Mouse (Mus musculus): ENCODE data around the gene Nubpl. TPM values are rescaled to one million over a fixed set of nuclear protein-coding genes. Genes with fewer than 3 reads are reported as not detected.

Nubpl gene
- polyA plus RNA-seq, 1 experiment from 2014 or later = 12.9 TPM

- no peak overlapping the region for H3K27ac ChIP-seq (replicated peaks)
- ATAC-seq (ENCODE audit: low FRiP score, low read depth) = no peak
- no peak overlapping the region for H3K9ac ChIP-seq (replicated peaks)
- H3K4me3 ChIP-seq = no peak overlapping the region
- H3K27me3 ChIP-seq = no peaks in the 10 kb centered on the region
- H3K4me1 ChIP-seq = no peaks in the 10 kb centered on the region
- no peaks in the 10 kb centered on the region for H3K9me3 ChIP-seq
- no peaks in the 10 kb centered on the region for H3K36me3 ChIP-seq
- WGBS = 84% methylated on average over 2 of the region's 2 CpGs
- no peak overlapping the region for H3K4me2 ChIP-seq (replicated peaks)
Observed at GRCm38 (mm10) chr12:52248531-52248930, 151.0 kb downstream of the Nubpl start.

- H3K36me3 ChIP-seq = no peaks in the 10 kb centered on the region
- H3K4me2 ChIP-seq (replicated peaks) = no peak overlapping the region
- 87% methylated on average over 5 of the region's 5 CpGs for WGBS
- no peaks in the 10 kb centered on the region for H3K4me1 ChIP-seq
- no peak overlapping the region for H3K4me3 ChIP-seq
- no peak for ATAC-seq (ENCODE audit: low FRiP score, low read depth)
- no peaks in the 10 kb centered on the region for H3K27me3 ChIP-seq
- no peak overlapping the region for H3K27ac ChIP-seq (replicated peaks)
- H3K9me3 ChIP-seq = no peaks in the 10 kb centered on the region
- H3K9ac ChIP-seq (replicated peaks) = no peak overlapping the region
Observed at GRCm38 (mm10) chr12:52254089-52254488, 156.6 kb downstream of the Nubpl start.

GRCm38 (mm10) chr12:52268131-52268530, 170.6 kb downstream of the Nubpl start:
- Histone ChIP-seq H3K9ac (replicated peaks) (no peak overlapping the region), H3K4me1 (no peaks in the 10 kb centered on the region), H3K4me3 (no peak overlapping the region), H3K4me2 (replicated peaks) (no peak overlapping the region), H3K27me3 (no peaks in the 10 kb centered on the region), H3K27ac (replicated peaks) (no peak overlapping the region), H3K36me3 (no peaks in the 10 kb centered on the region), H3K9me3 (no peaks in the 10 kb centered on the region)
- 88% methylated on average over 2 of the region's 2 CpGs for WGBS
- ATAC-seq (ENCODE audit: low FRiP score, low read depth) = no peak

GRCm38 (mm10) chr12:52272828-52273227, 175.3 kb downstream of the Nubpl start:
- WGBS = 88% methylated on average over 1 of the region's 1 CpGs
- H3K27ac ChIP-seq (replicated peaks) = no peak overlapping the region
- H3K9ac ChIP-seq (replicated peaks) = no peak overlapping the region
- H3K27me3 ChIP-seq = no peaks in the 10 kb centered on the region
- H3K4me1 ChIP-seq = no peaks in the 10 kb centered on the region
- H3K4me3 ChIP-seq = no peak overlapping the region
- H3K9me3 ChIP-seq = no peaks in the 10 kb centered on the region
- no peaks in the 10 kb centered on the region for H3K36me3 ChIP-seq
- H3K4me2 ChIP-seq (replicated peaks) = no peak overlapping the region
- ATAC-seq (ENCODE audit: low FRiP score, low read depth) = no peak

- no peaks in the 10 kb centered on the region for H3K4me1 ChIP-seq
- no peak overlapping the region for H3K4me3 ChIP-seq
- WGBS = 27% methylated on average over 1 of the region's 1 CpGs
- H3K27ac ChIP-seq (replicated peaks) = no peak overlapping the region
- no peaks in the 10 kb centered on the region for H3K9me3 ChIP-seq
- no peaks in the 10 kb centered on the region for H3K27me3 ChIP-seq
- H3K4me2 ChIP-seq (replicated peaks) = no peak overlapping the region
- H3K36me3 ChIP-seq = no peaks in the 10 kb centered on the region
- no peak overlapping the region for H3K9ac ChIP-seq (replicated peaks)
- ATAC-seq (ENCODE audit: low FRiP score, low read depth) = no peak
Observed at GRCm38 (mm10) chr12:52276320-52276719, 178.8 kb downstream of the Nubpl start.

- H3K4me3 ChIP-seq = no peak overlapping the region
- no peaks in the 10 kb centered on the region for H3K27me3 ChIP-seq
- no peak overlapping the region for H3K9ac ChIP-seq (replicated peaks)
- ATAC-seq (ENCODE audit: low FRiP score, low read depth) = no peak
- no peak overlapping the region for H3K27ac ChIP-seq (replicated peaks)
- H3K4me2 ChIP-seq (replicated peaks) = no peak overlapping the region
- no peaks in the 10 kb centered on the region for H3K9me3 ChIP-seq
- H3K4me1 ChIP-seq = no peaks in the 10 kb centered on the region
- H3K36me3 ChIP-seq = no peaks in the 10 kb centered on the region
- 73% methylated on average over 1 of the region's 1 CpGs for WGBS
Observed at GRCm38 (mm10) chr12:52281232-52281631, 183.7 kb downstream of the Nubpl start.

GRCm38 (mm10) chr12:52284471-52284870, 186.9 kb downstream of the Nubpl start:
- H3K4me2 ChIP-seq (replicated peaks) = no peak overlapping the region
- no peak overlapping the region for H3K27ac ChIP-seq (replicated peaks)
- no peak overlapping the region for H3K9ac ChIP-seq (replicated peaks)
- peaks cover 11% of the 10 kb centered on the region for H3K4me1 ChIP-seq
- no peaks in the 10 kb centered on the region for H3K36me3 ChIP-seq
- H3K4me3 ChIP-seq = no peak overlapping the region
- H3K27me3 ChIP-seq = no peaks in the 10 kb centered on the region
- ATAC-seq (ENCODE audit: low FRiP score, low read depth) = no peak
- no peaks in the 10 kb centered on the region for H3K9me3 ChIP-seq

GRCm38 (mm10) chr12:52286802-52287201, 189.3 kb downstream of the Nubpl start:
- 74% methylated on average over 3 of the region's 3 CpGs for WGBS
- no peak overlapping the region for H3K27ac ChIP-seq (replicated peaks)
- no peaks in the 10 kb centered on the region for H3K9me3 ChIP-seq
- H3K4me1 ChIP-seq = peaks cover 18% of the 10 kb centered on the region
- no peak for ATAC-seq (ENCODE audit: low FRiP score, low read depth)
- H3K36me3 ChIP-seq = no peaks in the 10 kb centered on the region
- no peak overlapping the region for H3K4me2 ChIP-seq (replicated peaks)
- H3K9ac ChIP-seq (replicated peaks) = no peak overlapping the region
- no peaks in the 10 kb centered on the region for H3K27me3 ChIP-seq
- H3K4me3 ChIP-seq = no peak overlapping the region

- Histone ChIP-seq H3K36me3 (no peaks in the 10 kb centered on the region), H3K4me3 (no peak overlapping the region), H3K9me3 (no peaks in the 10 kb centered on the region), H3K27me3 (no peaks in the 10 kb centered on the region), H3K4me2 (replicated peaks) (peak overlapping the region; percentile 43), H3K9ac (replicated peaks) (peak overlapping the region; percentile 8; the same call in 1 of the 2 replicates), H3K27ac (replicated peaks) (peak overlapping the region; percentile 58), H3K4me1 (peaks cover 18% of the 10 kb centered on the region)
- ATAC-seq (ENCODE audit: low FRiP score, low read depth) = no peak
- WGBS = 60% methylated on average over 4 of the region's 4 CpGs
Observed at GRCm38 (mm10) chr12:52288537-52288936, 191.0 kb downstream of the Nubpl start.

- H3K27me3 ChIP-seq = no peaks in the 10 kb centered on the region
- H3K4me3 ChIP-seq = no peak overlapping the region
- peak; percentile 86 for ATAC-seq (ENCODE audit: low FRiP score, low read depth)
- H3K4me2 ChIP-seq (replicated peaks) = peak overlapping the region; percentile 43
- no peaks in the 10 kb centered on the region for H3K36me3 ChIP-seq
- H3K4me1 ChIP-seq = peaks cover 21% of the 10 kb centered on the region
- WGBS = 28% methylated on average over 11 of the region's 11 CpGs
- H3K9ac ChIP-seq (replicated peaks) = 0 out of 2 replicates have a peak overlapping the region, but pooled peaks have one; percentile 8
- H3K9me3 ChIP-seq = no peaks in the 10 kb centered on the region
- H3K27ac ChIP-seq (replicated peaks) = peak overlapping the region; percentile 58
Observed at GRCm38 (mm10) chr12:52288941-52289567, 191.5 kb downstream of the Nubpl start.

GRCm38 (mm10) chr12:52289594-52289993, 192.1 kb downstream of the Nubpl start:
- H3K36me3 ChIP-seq = no peaks in the 10 kb centered on the region
- no peaks in the 10 kb centered on the region for H3K9me3 ChIP-seq
- no peak overlapping the region for H3K4me3 ChIP-seq
- peak overlapping the region; percentile 39; the same call in 1 of the 2 replicates for H3K27ac ChIP-seq (replicated peaks)
- WGBS = 52% methylated on average over 10 of the region's 10 CpGs
- H3K9ac ChIP-seq (replicated peaks) = no peak overlapping the region
- H3K4me2 ChIP-seq (replicated peaks) = no peak overlapping the region
- peaks cover 21% of the 10 kb centered on the region for H3K4me1 ChIP-seq
- ATAC-seq (ENCODE audit: low FRiP score, low read depth) = peak; percentile 39; the same call in 1 of the 2 replicates
- H3K27me3 ChIP-seq = no peaks in the 10 kb centered on the region

- no peak for ATAC-seq (ENCODE audit: low FRiP score, low read depth)
- Histone ChIP-seq H3K4me3 (no peak overlapping the region), H3K4me2 (replicated peaks) (no peak overlapping the region), H3K36me3 (no peaks in the 10 kb centered on the region), H3K27me3 (no peaks in the 10 kb centered on the region), H3K9me3 (no peaks in the 10 kb centered on the region), H3K4me1 (peaks cover 15% of the 10 kb centered on the region), H3K9ac (replicated peaks) (no peak overlapping the region), H3K27ac (replicated peaks) (no peak overlapping the region)
- 81% methylated on average over 2 of the region's 2 CpGs for WGBS
Observed at GRCm38 (mm10) chr12:52293931-52294330, 196.4 kb downstream of the Nubpl start.

- no peak for ATAC-seq (ENCODE audit: low FRiP score, low read depth)
- Histone ChIP-seq H3K4me2 (replicated peaks) (no peak overlapping the region), H3K36me3 (no peaks in the 10 kb centered on the region), H3K4me3 (no peak overlapping the region), H3K4me1 (peaks cover 3% of the 10 kb centered on the region; the same call in 1 of the 2 replicates), H3K9me3 (no peaks in the 10 kb centered on the region), H3K27me3 (no peaks in the 10 kb centered on the region), H3K9ac (replicated peaks) (no peak overlapping the region), H3K27ac (replicated peaks) (no peak overlapping the region)
- WGBS = 94% methylated on average over 2 of the region's 2 CpGs
Observed at GRCm38 (mm10) chr12:52297988-52298387, 200.5 kb downstream of the Nubpl start.

Measured in midbrain, embryonic 12.5 days (tissue).